Mouse (Mus musculus) heart, postnatal 0 days (tissue): ENCODE data around the gene Pafah1b3.

Source experiments
- CTCF ChIP-seq: IDR thresholded peaks from 2 replicates; pipeline ENCODE4 v1.5.1; 2016; ENCODE audit warnings: antibody characterized with exemption, control low read depth, low read depth
- EP300 ChIP-seq: IDR thresholded peaks from 2 replicates; pipeline ENCODE4 v1.6.1; 2016; ENCODE audit warnings: antibody characterized with exemption, low read depth

GRCm38 (mm10) chr7:25284766-25285165, 13.0 kb downstream of the Pafah1b3 start:
- no peak for TF ChIP-seq CTCF
- no peak for TF ChIP-seq EP300
